Mouse (Mus musculus): ENCODE measurements around the gene Aox2.
"Not testable (repeated sequence)": the region's sequence is repeated elsewhere in the genome, so short reads cannot be mapped to it uniquely, and the experiment has no call there.

Gene Aox2

DNA sequence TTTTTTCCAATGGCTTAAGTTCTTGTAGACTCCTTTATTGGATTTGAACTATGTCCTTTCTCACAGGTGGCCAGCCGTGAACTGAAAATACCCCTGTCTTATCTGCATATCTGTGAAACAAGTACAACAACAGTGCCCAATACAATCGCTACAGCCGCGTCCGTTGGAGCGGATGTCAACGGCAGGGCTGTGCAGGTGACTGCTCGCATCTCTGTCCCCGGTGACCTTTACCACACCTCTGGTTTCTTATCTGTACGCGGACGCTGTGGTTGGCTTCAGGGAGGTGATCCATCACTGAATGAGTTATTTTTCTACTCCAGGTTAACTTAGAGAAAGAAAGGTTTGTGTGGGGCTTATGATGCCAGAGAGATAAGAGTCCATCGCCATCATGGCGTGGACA, 68.0 kb downstream of the Aox2 start:
- no peak for DNase-seq (ENCODE audit: low spot score)

DNA sequence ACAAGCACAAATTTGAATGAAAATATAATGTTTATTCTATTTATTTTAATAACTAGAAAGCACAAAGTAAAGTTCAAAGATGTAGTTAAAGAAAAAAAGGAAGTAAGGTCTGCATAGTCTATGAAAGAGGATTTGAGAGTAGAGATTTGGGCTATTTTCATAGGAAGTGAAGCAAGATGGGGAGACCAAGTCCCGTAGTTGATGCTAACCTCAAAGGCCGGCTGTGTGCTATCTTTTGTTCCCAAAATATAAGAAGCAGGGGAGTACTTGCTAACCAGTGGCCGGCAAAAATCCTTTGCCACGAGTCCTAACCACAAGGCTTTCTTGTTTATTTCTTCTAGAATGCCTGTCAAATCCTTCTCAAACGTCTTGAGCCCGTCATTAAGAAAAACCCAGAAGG, 70.6 kb downstream of the Aox2 start:
- DNase-seq (ENCODE audit: low spot score), result no peak

- no peak for DNase-seq (ENCODE audit: low spot score)
Observed at GRCm38 (mm10) chr1:58353238-58353893, 75.2 kb downstream of the Aox2 start.

DNA sequence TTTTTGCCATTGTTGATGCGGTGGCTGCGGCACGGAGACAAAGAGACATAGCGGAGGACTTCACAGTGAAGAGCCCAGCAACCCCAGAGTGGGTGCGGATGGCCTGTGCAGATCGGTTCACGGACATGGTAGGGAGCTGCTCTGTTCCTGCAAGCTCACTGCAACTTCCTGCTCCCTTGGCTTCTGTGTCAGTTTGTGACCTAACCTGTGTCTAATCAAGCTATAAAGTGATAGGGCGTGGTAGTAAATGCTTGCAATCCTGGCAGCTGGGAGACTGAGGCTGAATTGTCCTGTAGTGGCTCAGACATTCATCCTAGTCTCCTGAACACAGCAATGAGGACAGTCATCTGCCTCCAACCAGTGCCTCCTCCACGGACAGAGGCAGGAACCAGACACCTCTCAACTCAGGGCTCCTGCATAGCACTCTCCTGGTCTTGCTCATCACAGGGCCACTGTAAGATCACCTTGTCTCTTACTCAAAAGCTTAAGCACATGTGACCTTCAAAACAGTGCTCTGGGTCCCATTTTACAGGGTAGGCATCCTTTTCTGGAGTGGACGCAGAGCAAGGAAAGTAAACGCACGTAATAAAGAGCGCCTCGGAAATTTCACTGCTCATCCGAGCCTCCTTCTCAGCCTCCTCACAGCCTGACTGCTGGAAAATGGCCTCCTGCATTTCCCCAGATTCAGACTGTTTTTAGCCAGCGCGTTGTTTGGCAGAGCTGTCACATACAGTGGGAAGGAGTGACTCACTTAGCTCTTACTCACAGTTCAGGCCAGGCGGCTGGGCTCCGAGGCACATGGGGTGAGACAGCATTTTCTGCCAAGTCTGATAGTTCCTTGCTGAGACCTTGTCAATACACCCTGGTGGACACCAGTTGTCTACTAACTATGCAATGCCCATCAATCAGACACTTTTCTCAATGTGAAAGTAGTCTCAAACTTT, 81.1 kb downstream of the Aox2 start:
- DNase-seq (ENCODE audit: low spot score), result no peak

DNA sequence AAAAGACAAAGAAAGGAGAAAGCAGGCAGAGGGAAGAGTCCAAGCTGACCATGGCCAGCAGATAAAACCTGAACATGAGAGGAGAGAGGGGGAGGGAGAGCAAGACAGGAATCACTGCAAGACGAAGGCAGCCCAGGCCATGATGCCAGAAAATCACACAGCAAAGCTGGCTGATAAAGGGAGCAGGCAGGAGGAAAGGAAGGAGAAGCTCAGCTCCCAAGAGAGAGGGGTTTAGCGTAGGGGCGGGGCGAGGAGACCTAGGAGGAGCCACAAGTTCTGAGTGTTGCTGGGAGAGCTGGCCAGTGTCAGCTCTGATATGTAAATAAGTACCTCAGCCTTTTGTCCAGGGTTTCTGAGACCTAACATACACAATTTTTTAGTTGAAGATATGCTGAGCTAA, 84.2 kb downstream of the Aox2 start:
- DNase-seq (ENCODE audit: low spot score), result peak; percentile 8

GRCm38 (mm10) chr1:58364551-58364950, 86.4 kb downstream of the Aox2 start:
- no peak for DNase-seq (ENCODE audit: low spot score)

DNA sequence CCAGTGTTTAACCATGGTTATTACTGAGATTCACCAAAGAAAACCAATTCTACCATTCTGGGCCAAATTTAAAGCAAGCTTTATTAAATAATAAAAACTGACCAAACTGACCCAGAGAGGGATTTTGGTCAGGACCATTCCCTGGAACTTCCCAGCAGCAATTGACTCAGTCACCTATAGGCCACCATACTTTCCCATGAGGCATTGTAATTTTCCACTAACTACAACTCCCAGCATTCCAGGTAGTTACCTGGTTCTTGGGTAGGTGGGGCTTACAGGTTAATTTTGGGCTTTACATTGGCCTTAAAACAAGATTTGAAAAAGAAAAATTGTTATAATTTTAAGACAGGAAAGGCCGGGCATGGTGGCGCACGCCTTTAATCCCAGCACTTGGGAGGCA, 87.7 kb downstream of the Aox2 start:
- no peak for DNase-seq (ENCODE audit: low spot score)

- DNase-seq (ENCODE audit: low spot score), result no peak
Observed at GRCm38 (mm10) chr1:58366737-58367471, 88.8 kb downstream of the Aox2 start.

DNA sequence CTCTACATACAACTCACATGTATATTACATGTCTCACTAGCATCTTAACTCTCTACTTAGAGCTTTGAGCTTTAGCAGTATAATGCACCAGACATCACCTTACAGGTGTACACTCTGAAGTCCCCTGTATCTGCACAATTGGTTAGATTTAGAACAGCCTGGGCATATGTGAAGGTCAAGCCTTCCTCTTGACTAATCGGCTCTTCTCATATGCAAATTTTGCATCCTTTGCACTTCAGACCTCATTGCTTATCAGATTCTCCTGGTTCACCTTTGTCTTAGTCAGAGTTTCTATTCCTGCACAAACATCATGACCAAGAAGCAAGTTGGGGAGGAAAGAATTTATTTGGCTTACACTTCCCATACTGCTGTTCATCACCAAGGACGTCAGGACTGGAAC, 91.6 kb downstream of the Aox2 start:
- DNase-seq (ENCODE audit: low spot score), result no peak

- DNase-seq (ENCODE audit: low spot score), result not testable (repeated sequence)
Observed at GRCm38 (mm10) chr1:58374266-58374665, 96.1 kb downstream of the Aox2 start.

- no peak for DNase-seq (ENCODE audit: low spot score)
Observed at GRCm38 (mm10) chr1:58375574-58376147, 97.5 kb downstream of the Aox2 start.

DNA sequence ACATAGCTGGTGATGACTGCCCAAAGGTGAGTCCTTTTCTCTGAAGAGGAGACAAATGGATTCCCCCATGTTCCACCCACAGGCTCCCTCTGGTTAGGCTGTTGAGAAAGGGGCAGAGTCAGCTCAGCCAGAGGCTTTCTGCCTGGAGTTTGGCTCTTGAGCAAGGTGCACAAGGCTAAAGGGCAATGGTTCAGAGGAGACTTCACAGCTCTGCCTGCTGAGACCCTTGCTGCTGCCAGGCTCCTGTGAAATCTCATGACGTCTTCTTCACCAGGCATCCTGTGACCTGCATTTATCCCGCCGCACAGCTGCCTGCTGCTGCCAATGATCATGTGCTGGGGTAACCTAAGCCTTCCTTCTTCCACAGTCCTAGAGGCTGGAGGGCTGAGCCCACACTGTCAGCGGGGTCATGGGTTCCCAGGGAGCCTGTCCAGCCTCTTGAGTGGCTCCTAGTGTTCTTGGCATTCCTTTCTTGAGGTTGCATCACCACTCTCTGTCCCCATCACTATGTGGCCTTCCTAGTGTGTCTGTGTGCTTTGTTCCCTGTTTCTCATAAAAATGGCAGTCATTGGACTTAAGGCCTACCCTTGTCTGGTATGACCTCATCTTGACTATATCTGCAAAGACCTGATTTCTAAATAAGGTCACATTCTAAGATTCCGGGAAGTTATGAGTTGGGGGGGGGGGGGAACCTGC, 104.6 kb downstream of the Aox2 start:
- DNase-seq (ENCODE audit: low spot score), result no peak

- DNase-seq (ENCODE audit: low spot score), result peak; percentile 7
Observed at GRCm38 (mm10) chr1:58391421-58392267, 113.5 kb downstream of the Aox2 start.

DNA sequence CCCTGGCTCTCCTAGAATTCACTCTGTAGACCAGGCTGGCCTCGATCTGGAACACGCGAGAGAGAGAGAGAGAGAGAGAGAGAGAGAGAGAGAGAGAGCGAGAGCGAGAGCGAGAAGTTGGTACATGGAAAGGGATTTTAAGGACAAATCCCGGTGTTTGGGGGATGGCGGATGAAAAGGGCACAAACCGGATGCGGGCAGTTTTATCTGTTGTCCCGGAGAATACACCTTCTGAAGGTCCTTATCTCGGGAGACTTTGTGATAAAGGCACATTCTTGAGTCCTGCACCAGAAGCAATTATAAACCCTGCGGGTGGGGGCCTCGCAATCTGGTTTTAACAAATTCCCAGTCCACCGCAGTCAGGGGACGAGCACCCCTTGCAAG, 114.1 kb downstream of the Aox2 start:
- peak; percentile 58 for DNase-seq (ENCODE audit: low spot score)

DNA sequence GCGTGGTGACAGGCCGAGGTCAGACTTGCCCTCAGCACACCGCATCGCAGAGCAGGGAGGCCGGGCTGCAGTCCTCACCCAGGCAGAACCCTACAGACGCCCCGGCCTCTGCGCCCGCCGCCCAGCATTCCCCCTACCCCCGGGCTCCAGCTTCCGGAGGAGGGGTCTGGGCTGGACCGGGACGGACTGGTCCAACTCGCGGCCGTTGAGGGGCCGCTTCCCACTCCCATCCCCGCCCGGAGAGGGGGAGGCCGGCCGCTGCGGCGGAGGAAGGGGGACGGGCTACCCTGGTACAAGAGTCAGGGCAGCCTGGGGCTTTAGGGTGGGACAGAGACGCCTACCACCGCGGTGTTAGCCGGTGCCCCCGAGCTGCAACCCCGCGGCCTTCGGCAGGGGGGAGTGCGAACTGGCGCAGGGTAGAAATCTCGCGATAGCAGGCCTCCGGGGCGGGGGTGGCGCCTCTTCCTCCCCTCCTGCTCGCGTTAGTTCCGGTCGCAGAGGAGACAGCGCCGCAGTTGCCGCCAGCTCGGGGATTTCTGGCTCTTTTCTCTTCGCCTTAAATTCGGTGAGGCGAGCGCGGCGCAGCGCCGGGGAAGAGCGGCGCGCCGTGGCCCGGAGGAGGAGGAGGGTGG, 114.6 kb downstream of the Aox2 start, which contains the start of gene Bzw1:
TSS of gene Bzw1 (plus strand) at position 247 of the 632 bp plus-strand sequence.
- DNase-seq (ENCODE audit: low spot score), result peak; percentile 86

- peak; percentile 50 for DNase-seq (ENCODE audit: low spot score)
Observed at GRCm38 (mm10) chr1:58393284-58394195, 115.4 kb downstream of the Aox2 start.

DNA sequence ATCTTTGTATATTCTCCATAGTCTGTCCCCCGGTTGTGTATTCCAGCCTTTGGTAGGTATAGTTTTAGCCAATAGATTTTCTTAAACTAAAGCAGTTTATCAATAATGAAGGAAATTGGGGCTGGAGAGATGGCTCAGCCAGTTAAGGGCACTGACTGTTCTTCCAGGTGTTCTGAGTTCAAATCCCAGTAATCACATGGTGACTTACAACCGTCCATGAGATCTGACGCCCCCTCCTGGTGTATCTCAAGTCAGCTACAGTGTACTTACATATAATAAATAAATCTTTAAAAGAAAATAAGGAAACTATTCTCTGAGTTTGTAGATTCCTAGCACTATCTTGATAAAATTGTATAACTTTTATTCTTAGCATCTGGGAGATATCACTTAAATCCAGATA, 117.2 kb downstream of the Aox2 start:
- DNase-seq (ENCODE audit: low spot score), result no peak

DNA sequence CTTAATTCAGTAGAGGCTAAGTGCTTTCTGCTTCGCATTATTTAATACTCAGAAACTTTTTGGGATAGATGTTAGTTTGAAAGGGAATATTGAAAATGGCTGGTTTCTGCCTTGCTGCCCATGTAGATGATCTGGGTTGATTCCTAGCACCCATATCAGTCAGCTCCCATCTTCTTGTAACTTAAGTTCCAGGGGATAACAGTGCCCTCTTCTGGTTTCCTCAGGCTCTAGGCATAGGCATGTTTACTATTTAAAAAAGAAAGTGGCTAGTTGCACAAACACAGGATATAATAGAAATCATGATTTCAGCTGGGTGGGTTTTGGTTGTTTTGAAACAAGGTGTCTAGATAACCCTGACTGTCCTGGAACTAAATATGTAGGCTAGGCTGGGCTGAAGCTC, 118.1 kb downstream of the Aox2 start:
- DNase-seq (ENCODE audit: low spot score), result no peak

DNA sequence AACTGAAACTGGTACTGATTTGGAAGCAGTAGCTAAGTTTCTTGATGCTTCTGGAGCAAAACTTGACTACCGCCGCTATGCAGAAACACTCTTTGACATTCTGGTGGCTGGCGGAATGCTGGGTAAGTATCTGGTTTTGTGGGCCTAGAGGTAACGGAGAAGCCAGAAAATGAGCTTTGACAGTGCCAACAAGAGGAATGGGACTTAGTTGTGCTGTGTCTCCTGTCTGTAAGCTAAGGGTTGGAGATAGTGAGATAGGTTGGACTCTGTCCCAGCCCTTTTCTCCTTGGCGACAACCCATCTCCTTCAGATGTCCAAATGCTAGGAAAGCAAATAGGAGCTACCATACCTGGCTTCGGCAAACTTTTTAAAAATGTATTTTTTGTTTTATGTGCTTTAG, 119.6 kb downstream of the Aox2 start:
- DNase-seq (ENCODE audit: low spot score), result no peak

Measured in embryo, embryonic 10 days (tissue).